Mouse (Mus musculus) lung, postnatal 0 days (tissue): Measurements from ENCODE around the gene Irf2bpl.

Source experiments
- CTCF ChIP-seq: IDR thresholded peaks from 2 replicates; pipeline ENCODE4 v1.5.1; 2016; ENCODE audit warnings: antibody characterized with exemption, mild to moderate bottlenecking
- EP300 ChIP-seq: IDR thresholded peaks from 2 replicates; pipeline ENCODE4 v1.6.1; 2016; ENCODE audit warnings: antibody characterized with exemption, mild to moderate bottlenecking, control low read depth

DNA sequence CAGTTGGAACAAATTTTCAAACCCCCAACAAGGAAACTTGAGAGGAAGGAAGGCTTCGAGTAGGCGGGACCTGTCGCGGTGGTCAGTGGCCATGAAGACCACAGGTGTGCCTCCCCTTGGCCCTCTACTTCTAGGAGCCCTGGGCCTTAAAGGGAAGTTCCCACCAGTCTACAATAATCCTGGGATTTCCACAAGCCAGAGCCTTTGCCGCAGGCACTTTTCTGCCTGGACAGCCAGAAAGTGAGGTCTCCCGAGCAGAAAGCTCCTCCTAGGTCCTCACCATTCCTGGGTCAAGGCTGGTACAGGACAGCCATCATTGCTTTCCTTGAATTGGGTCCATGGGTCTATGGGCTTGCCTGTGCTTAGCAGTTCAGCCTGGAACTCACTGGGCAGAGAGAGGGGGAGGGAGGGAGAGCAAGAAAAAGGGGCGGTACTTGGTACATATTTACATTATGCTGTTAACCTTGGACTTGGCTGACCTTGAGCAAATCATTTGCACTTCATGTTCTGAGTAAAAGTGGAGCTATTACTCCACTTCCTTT, 4.6 kb upstream of the Irf2bpl start:
- TF ChIP-seq EP300 (peak; percentile 84), CTCF (no peak)
